Mouse (Mus musculus): ENCODE results near the gene Il2. TPM values are rescaled to one million over a fixed set of nuclear protein-coding genes. Genes with fewer than 3 reads are reported as not detected.

Gene Il2
- polyA plus RNA-seq, 1 experiment: 1.8 TPM

- no peak overlapping the region for H3K27ac ChIP-seq (ENCODE audit: insufficient read depth, low read length)
- no peaks in the 10 kb centered on the region for H3K27me3 ChIP-seq (ENCODE audit: control insufficient read depth, insufficient read depth, low read length, poor library complexity, severe bottlenecking)
- no peak overlapping the region for H3K4me3 ChIP-seq (ENCODE audit: low read depth, low read length)
- TF ChIP-seq POLR2A (IDR thresholded peaks at IDR 0.05; ENCODE audit: insufficient read depth, low read length): no peak
- no peak for TF ChIP-seq CTCF (IDR thresholded peaks at IDR 0.05; ENCODE audit: low read depth, low read length)
- TF ChIP-seq EP300 (IDR thresholded peaks at IDR 0.05; ENCODE audit: insufficient read depth, low read depth, low read length): no peak
- H3K4me1 ChIP-seq (ENCODE audit: control insufficient read depth, insufficient read depth, low read length): no peaks in the 10 kb centered on the region
- no peaks in the 10 kb centered on the region for H3K36me3 ChIP-seq (ENCODE audit: control insufficient read depth, insufficient read depth, low read length, poor library complexity, severe bottlenecking)
- H3K9me3 ChIP-seq (replicated peaks; ENCODE audit: control insufficient read depth, insufficient read depth, low read length, poor library complexity, severe bottlenecking): peaks cover 4% of the 10 kb centered on the region; the same call in 1 of the 2 replicates
- H3K9ac ChIP-seq (ENCODE audit: low read depth, poor library complexity, severe bottlenecking): no peak overlapping the region
Observed at GRCm38 (mm10) chr3:37144979-37145378, 19.2 kb upstream of the Il2 start.

GRCm38 (mm10) chr3:37141827-37142226 is 16.1 kb upstream of the Il2 start:
- H3K4me3 ChIP-seq (ENCODE audit: low read depth, low read length): no peak overlapping the region
- peaks cover 3% of the 10 kb centered on the region for H3K4me1 ChIP-seq (ENCODE audit: control insufficient read depth, insufficient read depth, low read length)
- TF ChIP-seq EP300 (IDR thresholded peaks at IDR 0.05; ENCODE audit: insufficient read depth, low read depth, low read length): no peak
- TF ChIP-seq CTCF (IDR thresholded peaks at IDR 0.05; ENCODE audit: low read depth, low read length): no peak
- no peak for TF ChIP-seq POLR2A (IDR thresholded peaks at IDR 0.05; ENCODE audit: insufficient read depth, low read length)
- H3K27me3 ChIP-seq (ENCODE audit: control insufficient read depth, insufficient read depth, low read length, poor library complexity, severe bottlenecking): no peaks in the 10 kb centered on the region
- peaks cover 4% of the 10 kb centered on the region; the same call in 1 of the 2 replicates for H3K9me3 ChIP-seq (replicated peaks; ENCODE audit: control insufficient read depth, insufficient read depth, low read length, poor library complexity, severe bottlenecking)
- H3K27ac ChIP-seq (ENCODE audit: insufficient read depth, low read length): no peak overlapping the region
- H3K36me3 ChIP-seq (ENCODE audit: control insufficient read depth, insufficient read depth, low read length, poor library complexity, severe bottlenecking): no peaks in the 10 kb centered on the region
- no peak overlapping the region for H3K9ac ChIP-seq (ENCODE audit: low read depth, poor library complexity, severe bottlenecking)

- H3K9ac ChIP-seq (ENCODE audit: low read depth, poor library complexity, severe bottlenecking): no peak overlapping the region
- H3K27me3 ChIP-seq (ENCODE audit: control insufficient read depth, insufficient read depth, low read length, poor library complexity, severe bottlenecking): no peaks in the 10 kb centered on the region
- H3K27ac ChIP-seq (ENCODE audit: insufficient read depth, low read length): no peak overlapping the region
- no peaks in the 10 kb centered on the region for H3K36me3 ChIP-seq (ENCODE audit: control insufficient read depth, insufficient read depth, low read length, poor library complexity, severe bottlenecking)
- no peak for TF ChIP-seq EP300 (IDR thresholded peaks at IDR 0.05; ENCODE audit: insufficient read depth, low read depth, low read length)
- no peak for TF ChIP-seq CTCF (IDR thresholded peaks at IDR 0.05; ENCODE audit: low read depth, low read length)
- H3K4me3 ChIP-seq (ENCODE audit: low read depth, low read length): no peak overlapping the region
- peaks cover 4% of the 10 kb centered on the region; the same call in 1 of the 2 replicates for H3K9me3 ChIP-seq (replicated peaks; ENCODE audit: control insufficient read depth, insufficient read depth, low read length, poor library complexity, severe bottlenecking)
- H3K4me1 ChIP-seq (ENCODE audit: control insufficient read depth, insufficient read depth, low read length): peaks cover 3% of the 10 kb centered on the region
Observed at GRCm38 (mm10) chr3:37140168-37140906, 14.6 kb upstream of the Il2 start.

- Histone ChIP-seq H3K36me3 (ENCODE audit: control insufficient read depth, insufficient read depth, low read length, poor library complexity, severe bottlenecking) (no peaks in the 10 kb centered on the region), H3K4me3 (ENCODE audit: low read depth, low read length) (no peak overlapping the region), H3K27ac (ENCODE audit: insufficient read depth, low read length) (no peak overlapping the region), H3K9me3 (replicated peaks; ENCODE audit: control insufficient read depth, insufficient read depth, low read length, poor library complexity, severe bottlenecking) (peaks cover 4% of the 10 kb centered on the region; the same call in 1 of the 2 replicates), H3K27me3 (ENCODE audit: control insufficient read depth, insufficient read depth, low read length, poor library complexity, severe bottlenecking) (no peaks in the 10 kb centered on the region), H3K4me1 (ENCODE audit: control insufficient read depth, insufficient read depth, low read length) (peaks cover 3% of the 10 kb centered on the region), H3K9ac (ENCODE audit: low read depth, poor library complexity, severe bottlenecking) (no peak overlapping the region)
- TF ChIP-seq POLR2A (IDR thresholded peaks at IDR 0.05; ENCODE audit: insufficient read depth, low read length): no peak
- TF ChIP-seq EP300 (IDR thresholded peaks at IDR 0.05; ENCODE audit: insufficient read depth, low read depth, low read length): no peak
- no peak for TF ChIP-seq CTCF (IDR thresholded peaks at IDR 0.05; ENCODE audit: low read depth, low read length)
Observed at GRCm38 (mm10) chr3:37139192-37139591, 13.4 kb upstream of the Il2 start.

GRCm38 (mm10) chr3:37137231-37137630 is 11.5 kb upstream of the Il2 start:
- H3K36me3 ChIP-seq (ENCODE audit: control insufficient read depth, insufficient read depth, low read length, poor library complexity, severe bottlenecking): no peaks in the 10 kb centered on the region
- TF ChIP-seq EP300 (IDR thresholded peaks at IDR 0.05; ENCODE audit: insufficient read depth, low read depth, low read length): no peak
- no peak for TF ChIP-seq CTCF (IDR thresholded peaks at IDR 0.05; ENCODE audit: low read depth, low read length)
- TF ChIP-seq POLR2A (IDR thresholded peaks at IDR 0.05; ENCODE audit: insufficient read depth, low read length): no peak
- H3K27ac ChIP-seq (ENCODE audit: insufficient read depth, low read length): no peak overlapping the region
- no peaks in the 10 kb centered on the region for H3K27me3 ChIP-seq (ENCODE audit: control insufficient read depth, insufficient read depth, low read length, poor library complexity, severe bottlenecking)
- H3K4me3 ChIP-seq (ENCODE audit: low read depth, low read length): no peak overlapping the region
- no peak overlapping the region for H3K9ac ChIP-seq (ENCODE audit: low read depth, poor library complexity, severe bottlenecking)
- H3K4me1 ChIP-seq (ENCODE audit: control insufficient read depth, insufficient read depth, low read length): peaks cover 3% of the 10 kb centered on the region
- peaks cover 4% of the 10 kb centered on the region; the same call in 1 of the 2 replicates for H3K9me3 ChIP-seq (replicated peaks; ENCODE audit: control insufficient read depth, insufficient read depth, low read length, poor library complexity, severe bottlenecking)

GRCm38 (mm10) chr3:37129063-37129462 is 3.3 kb upstream of the Il2 start:
- Histone ChIP-seq H3K4me1 (ENCODE audit: control insufficient read depth, insufficient read depth, low read length) (peaks cover 11% of the 10 kb centered on the region), H3K27me3 (ENCODE audit: control insufficient read depth, insufficient read depth, low read length, poor library complexity, severe bottlenecking) (no peaks in the 10 kb centered on the region), H3K4me3 (ENCODE audit: low read depth, low read length) (no peak overlapping the region), H3K27ac (ENCODE audit: insufficient read depth, low read length) (peak overlapping the region; percentile 22), H3K9me3 (replicated peaks; ENCODE audit: control insufficient read depth, insufficient read depth, low read length, poor library complexity, severe bottlenecking) (no peaks in the 10 kb centered on the region), H3K9ac (ENCODE audit: low read depth, poor library complexity, severe bottlenecking) (no peak overlapping the region), H3K36me3 (ENCODE audit: control insufficient read depth, insufficient read depth, low read length, poor library complexity, severe bottlenecking) (no peaks in the 10 kb centered on the region)
- TF ChIP-seq POLR2A (IDR thresholded peaks at IDR 0.05; ENCODE audit: insufficient read depth, low read length) (no peak), CTCF (IDR thresholded peaks at IDR 0.05; ENCODE audit: low read depth, low read length) (no peak), EP300 (IDR thresholded peaks at IDR 0.05; ENCODE audit: insufficient read depth, low read depth, low read length) (no peak)
